Mouse (Mus musculus) gastrocnemius, postnatal 10 days (tissue): ENCODE data around the gene Gsdmc4. TPM values are rescaled to one million over a fixed set of nuclear protein-coding genes. Genes with fewer than 3 reads are reported as not detected.
A peak's percentile ranks its signal among the peaks of the same experiment; 100 is the strongest.
"Not testable (repeated sequence)": the region's sequence is repeated elsewhere in the genome, so short reads cannot be mapped to it uniquely, and the experiment has no call there.

ENCODE experiments used
- DNase-seq: peaks from one replicate; pipeline ENCODE4 v3.0.0; 2021; ENCODE audit warnings: mixed read lengths
- long read RNA-seq, 2 experiments: library from polyadenylated mRNA; stranded (forward); transcript quantifications; one replicate each; pipeline ENCODE4 v2.0.0; 2021
- total RNA-seq, 2 experiments: library from RNA; stranded (reverse); gene quantifications; 2 replicates each; pipeline ENCODE4 v1.2.3; 2021

Gene Gsdmc4
- total RNA-seq, result not detected
- long read RNA-seq, experiment 1, result 0 reads
- long read RNA-seq, experiment 2, result 0 reads

DNA sequence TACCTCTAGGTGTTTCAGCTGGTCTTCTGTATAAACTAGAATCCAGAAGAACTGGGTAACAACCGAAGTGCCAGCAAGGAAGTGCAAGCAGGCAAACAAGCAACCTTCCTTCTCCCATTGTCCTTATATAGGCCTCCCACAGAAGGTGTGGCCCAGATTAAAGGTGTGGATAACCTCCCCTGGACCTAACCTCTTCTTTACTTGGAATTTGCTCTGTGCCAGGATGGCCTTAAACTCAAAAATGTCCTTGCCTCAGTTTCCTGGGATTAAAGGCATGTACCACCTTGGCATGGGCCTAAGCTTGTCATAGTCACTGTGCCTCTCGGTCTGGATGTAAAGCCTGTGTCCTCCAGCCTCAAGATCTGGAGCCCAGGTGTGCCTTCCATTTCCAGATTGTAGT lies at the start of gene Gsdmc4:
Gsdmc4 (minus strand) TSS at position 101 of the 400 bp plus-strand sequence.
- not testable (repeated sequence) for DNase-seq

DNA sequence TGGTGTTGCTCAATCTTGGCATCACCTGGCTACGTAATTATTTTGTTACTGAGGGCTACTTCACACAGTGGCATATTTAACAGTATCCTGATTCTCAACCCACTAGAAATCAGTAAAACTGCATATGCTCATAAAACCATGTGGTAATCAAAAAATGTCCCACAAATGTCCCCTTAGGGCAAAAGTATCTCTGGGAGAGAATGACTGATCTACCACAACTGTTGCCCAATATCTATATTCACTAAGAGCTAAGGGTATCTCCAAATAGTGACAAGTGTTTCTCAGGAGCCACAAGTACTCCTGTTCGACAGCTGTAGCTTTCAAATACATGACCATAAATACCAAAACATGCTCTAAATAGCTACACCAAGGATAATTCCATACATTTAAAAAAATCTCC lies 48.4 kb upstream of the Gsdmc4 start:
- no peak for DNase-seq

DNA sequence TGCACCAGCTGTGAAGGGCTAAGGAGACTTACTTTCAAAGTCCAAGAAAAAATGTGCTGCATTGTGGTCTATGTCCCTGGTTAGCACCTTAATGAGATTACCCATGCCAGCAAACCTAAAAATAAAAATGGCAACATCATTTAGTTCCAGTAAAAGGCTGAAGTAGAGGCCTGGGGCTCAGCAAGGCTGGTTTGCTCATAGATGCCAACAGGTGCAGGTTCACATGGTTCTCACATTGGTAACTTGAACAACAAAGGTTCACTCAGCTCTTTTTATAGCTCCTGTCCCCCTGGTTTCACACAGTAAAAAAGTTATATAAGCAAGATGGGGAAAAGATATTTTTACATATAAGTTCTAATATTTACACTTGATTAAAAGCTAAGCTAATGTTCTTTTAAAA lies 45.5 kb upstream of the Gsdmc4 start:
- DNase-seq, result no peak

DNA sequence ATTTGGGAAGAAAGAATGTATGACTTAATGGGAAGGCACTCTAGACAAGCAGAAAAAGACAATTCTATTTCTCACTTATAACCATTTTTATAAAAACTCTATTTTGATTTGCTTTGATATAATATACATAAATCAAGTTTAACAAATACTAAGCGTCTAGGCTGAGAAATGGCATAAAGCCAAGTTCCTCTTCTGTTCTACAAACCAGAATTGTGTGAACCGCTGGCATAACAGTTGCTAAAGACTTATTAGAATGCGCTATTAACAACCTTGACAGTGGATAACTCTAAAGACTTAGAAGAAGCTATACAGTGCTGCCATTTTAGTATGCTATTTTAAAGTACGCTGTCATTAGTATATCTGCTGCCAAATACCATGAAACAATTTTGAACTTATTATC lies 41.2 kb upstream of the Gsdmc4 start:
- no peak for DNase-seq

DNA sequence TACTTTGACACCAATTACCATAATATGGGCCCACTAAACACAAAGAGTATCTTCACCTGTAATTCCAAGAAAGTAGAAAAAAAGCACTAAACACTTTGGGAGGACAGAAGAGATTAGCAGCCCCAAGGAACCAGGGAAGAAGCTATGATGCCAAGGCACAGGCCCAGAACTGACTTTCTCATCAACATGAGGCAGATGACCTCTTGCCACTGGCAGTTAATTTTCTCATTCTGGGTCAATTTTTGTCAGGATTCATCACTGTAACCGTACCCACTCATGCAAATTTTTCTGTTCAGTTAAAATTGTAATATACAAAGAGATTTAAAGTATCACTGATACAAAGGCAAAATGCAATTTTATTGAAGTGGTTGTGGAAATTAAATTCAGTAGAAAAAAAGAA lies 29.1 kb upstream of the Gsdmc4 start:
- no peak for DNase-seq

DNA sequence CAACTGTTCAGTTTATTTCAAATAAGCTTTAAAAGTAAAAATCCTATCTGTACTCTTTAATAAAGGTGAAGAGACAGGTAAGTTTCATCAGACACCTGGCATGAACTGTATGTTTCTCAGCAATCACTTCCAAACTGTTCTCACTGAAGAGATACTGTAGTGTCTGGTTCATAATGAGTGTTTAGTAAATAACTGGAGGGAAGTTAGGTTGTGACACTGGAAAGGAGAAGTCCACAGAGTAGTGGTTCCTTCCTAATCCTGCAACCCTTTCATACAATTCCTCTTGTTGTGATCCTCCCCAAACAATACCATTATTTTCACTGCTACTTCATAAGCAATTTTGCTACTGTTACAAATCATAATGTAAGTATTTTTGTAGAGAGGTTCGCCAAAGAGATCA lies 20.6 kb upstream of the Gsdmc4 start:
- DNase-seq, result no peak

DNA sequence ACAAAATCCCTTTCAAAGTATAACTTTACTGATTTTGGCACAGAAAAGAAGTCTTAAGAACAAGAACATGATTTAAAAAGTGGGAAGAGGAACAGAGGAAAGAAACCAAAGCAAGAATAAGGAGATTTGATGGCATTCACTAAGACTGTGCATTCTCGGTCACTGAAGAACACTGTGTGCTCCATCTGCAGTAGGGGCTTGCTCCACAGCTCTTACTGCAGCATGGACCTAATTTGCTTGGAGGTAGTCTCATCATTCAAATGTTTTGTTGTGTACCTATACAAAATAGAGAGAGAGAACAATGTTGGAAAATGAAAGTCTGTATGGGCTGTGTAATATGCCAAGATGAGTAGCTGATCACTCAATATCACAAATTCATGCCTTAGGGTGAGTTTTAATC lies 19.3 kb upstream of the Gsdmc4 start:
- DNase-seq, result no peak

DNA sequence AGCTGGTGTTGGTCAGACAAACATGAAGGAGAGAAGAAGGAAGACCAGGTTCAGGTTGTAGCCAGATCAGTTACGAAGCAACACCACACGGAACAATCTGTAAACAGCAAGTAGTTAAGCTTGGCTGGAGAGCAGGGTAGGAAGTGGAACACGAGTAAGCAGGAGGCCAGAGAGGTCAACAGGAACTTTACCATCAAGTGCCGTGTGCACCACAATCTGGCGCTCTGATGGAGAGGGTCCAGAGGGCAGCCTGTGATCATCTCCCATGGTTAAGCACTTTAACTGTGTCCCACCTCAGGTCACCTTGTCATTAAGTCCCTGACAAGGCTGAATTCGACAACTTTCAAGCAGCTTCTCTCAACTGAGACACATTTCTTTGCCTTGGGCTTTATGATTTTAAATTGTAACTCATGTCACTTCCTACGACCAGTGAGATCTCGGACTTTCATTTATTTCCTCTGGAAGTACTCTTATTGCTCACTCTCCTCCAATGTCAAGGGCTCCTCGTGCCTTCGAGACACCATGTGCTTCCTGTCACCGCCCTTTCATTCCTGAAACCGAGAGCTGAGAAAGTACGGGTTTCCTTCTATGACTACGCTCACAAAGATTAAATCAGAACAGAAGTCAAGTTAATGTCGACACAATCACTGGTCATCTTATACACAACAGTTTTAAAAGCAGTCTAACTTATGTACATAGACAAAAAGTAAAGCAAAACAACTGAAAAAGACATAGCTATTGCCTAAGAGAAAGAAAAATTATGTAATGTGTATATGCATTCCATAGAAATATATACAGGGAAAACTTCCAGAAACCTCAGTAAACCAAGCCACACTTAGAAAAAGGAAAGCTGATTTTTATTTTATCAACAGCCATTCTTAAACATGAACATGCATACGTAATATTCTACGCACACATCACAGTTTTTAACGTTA lies 18.3 kb upstream of the Gsdmc4 start:
- DNase-seq, result no peak

DNA sequence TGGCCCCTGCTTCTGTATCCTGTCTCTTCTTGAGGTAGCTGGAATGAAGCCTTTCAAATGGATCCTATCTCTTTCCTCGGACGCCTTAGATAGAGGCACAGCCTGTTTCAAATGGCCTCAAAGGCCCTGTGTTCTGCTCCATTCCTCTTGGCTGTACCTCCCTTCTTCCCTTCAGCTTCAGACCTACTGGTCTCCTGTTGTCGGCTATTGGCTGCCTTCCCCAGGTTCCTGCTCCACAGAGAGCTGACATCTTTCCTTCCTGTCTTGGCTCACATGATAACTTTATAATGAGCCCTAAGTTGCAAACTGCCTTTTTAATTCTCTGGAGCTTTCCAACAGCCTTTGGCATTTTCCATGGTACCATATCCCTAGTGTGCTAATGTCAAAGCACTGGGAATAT lies 14.1 kb upstream of the Gsdmc4 start:
- DNase-seq, result no peak

DNA sequence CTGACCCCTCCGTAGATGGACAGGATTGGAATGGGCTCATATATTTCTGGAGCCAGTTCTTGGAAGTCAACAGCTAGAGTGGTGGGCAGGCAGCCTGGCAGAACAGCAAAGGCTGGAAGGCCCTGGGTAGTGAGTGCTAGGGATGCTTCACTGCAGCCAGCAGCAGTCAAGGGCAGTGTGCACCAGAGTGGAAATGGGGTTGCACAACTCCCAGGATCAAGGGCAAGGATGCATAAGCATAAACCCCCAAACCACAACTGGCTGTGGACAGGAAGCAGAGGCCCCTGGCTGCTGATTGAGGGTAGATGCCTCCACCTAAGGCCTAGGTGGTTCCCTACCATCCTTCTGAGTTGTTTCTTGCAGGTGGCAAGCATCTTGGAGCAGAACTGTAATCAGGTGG lies 12.4 kb upstream of the Gsdmc4 start:
- DNase-seq, result no peak

DNA sequence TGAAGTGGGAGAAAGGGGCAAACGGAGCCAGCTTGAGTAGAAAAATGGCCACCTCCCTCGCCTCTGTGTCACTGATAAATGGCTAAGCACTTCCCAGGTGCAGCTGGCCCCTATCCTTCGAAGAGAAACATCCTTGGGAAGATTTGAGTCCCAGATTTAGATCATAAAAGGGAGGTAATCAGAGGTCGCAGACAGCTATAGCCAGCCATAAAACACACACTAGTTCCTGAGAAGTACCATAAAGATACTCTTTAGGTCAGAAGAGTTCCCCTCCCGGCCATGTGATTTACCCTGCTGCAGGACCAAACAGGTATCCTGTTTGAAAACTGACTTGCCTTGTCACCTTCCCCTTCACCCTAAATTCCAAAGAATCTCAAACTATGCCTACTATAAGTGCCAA lies 9.5 kb upstream of the Gsdmc4 start:
- not testable (repeated sequence) for DNase-seq

DNA sequence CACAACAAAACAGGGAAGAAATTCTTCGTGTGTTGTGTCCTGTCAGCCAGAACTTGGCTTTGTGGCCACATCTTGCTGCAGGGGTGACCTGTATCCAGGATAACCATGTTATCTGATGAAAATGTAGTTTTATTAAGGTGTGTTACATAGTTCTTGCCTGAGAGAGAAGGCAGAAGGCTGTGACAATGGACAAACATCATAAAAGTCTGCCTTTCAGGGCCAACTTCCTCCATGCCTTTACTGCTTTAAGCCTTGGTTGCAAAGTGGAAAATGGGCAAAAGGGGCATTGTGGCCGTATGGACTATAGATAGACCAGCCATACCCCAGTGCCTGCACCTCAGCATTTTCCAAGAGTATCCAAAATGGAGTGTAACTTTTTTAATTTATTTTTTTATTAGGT lies 7.6 kb upstream of the Gsdmc4 start:
- not testable (repeated sequence) for DNase-seq

DNA sequence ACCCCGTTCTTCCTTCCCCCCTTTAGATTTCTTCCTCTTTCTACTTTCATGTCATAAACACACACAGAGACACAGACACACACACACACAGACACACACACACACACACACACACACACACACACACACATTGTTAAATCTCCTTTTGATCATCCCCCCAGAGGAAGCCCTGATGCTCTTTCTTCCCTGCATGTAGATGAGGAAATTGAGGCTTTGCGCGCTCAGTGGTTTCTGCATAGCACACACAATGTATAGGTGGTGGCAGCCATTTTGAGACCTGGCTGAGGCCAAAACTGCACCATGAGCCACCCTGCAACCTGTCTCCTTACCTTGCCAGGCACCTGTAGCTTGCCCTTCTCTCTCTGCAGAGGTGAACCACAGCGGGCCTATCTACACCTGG lies 4.5 kb upstream of the Gsdmc4 start:
- not testable (repeated sequence) for DNase-seq

DNA sequence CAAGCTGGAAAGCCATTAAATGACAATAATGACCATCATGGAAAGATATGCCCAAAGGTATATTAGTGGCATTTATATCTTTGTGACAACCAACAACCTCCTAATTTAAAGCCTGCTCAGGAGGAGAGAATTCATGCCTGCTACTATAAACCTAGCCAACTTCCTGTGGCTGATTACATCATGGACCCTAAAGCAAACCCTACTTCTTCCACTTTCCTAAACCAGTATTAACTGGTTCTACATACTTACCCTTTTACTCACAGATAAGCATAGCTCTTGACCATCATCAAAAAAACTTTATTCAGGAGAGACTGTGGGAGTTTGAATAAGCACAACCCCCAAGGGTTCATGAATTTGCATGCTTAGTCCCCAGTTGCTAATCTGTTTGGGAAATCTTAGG lies 2.2 kb downstream of the Gsdmc4 start:
- not testable (repeated sequence) for DNase-seq

DNA sequence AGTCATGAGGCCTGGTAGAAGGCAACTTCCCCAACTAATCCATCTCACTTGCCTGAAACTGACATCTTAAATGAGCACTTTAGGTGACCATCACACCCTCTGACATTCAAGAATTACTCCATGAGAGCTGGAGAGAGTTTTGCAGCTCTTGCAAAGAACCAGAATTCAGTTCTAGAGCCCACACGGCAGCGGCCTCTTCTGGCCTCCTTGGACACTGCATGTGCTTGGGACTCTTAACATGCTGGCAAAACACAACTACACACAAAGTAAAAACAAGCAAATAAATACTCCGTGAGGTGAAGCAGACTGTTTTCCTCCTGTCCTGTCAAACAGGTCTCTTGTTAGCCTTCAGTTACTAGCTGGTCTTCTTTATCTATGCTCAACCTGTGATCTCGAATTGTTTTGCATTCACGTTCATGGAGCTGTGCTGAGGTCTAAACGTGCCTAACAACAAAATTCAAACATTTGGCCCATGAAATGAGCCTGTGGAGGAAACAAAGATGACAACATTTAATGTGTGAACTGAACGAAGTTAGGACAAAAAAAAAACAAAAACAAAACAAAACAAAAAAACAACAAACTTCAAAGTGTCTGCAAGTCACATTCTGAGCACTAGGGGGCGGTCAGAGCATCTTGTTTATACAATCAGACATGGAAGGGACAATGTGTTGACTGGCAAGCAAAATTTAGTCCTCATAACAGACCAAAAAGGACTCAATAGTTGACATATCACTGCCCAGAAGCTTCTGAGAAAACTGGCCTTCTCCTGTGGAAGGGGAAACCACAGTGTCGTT lies 16.3 kb downstream of the Gsdmc4 start:
- peak; percentile 7 for DNase-seq

DNA sequence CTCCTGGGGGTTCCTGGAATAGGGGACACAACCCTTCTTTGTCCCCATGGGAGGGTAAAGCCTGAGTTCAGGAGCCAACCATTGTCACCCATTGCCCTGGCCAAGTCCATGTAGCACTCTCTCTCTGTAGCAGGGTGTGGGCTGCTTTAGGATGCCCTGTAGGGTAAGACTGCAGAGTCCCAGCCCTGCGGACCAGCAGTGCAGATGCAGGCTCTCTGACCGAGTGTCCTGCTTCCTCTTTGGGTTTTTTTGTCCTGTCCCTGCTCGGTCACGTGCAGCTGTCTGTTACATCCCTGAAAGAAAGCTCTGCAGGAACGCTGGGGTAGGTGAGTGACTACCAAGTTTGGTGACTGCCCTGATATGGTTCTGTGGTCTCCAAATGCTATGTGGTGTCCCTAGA lies 23.7 kb downstream of the Gsdmc4 start:
- not testable (repeated sequence) for DNase-seq

DNA sequence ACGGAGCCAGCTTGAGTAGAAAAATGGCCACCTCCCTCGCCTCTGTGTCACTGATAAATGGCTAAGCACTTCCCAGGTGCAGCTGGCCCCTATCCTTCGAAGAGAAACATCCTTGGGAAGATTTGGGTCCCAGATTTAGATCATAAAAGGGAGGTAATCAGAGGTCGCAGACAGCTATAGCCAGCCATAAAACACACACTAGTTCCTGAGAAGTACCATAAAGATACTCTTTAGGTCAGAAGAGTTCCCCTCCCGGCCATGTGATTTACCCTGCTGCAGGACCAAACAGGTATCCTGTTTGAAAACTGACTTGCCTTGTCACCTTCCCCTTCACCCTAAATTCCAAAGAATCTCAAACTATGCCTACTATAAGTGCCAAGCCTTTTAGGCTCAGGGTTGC lies 24.1 kb downstream of the Gsdmc4 start:
- DNase-seq, result not testable (repeated sequence)

DNA sequence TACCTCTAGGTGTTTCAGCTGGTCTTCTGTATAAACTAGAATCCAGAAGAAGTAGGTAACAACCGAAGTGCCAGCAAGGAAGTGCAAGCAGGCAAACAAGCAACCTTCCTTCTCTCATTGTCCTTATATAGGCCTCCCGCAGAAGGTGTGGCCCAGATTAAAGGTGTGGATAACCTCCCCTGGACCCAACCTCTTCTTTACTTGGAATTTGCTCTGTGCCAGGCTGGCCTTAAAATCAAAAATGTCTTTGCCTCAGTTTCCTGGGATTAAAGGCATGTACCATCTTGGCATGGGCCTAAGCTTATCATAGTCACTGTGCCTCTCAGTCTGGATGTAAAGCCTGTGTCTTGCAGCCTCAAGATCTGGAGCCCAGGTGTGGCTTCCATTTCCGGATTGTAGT lies 33.6 kb downstream of the Gsdmc4 start, which contains the start of gene Gsdmc3:
Gsdmc3 (minus strand) TSS at position 101 of the 400 bp plus-strand sequence.
- DNase-seq, result not testable (repeated sequence)

DNA sequence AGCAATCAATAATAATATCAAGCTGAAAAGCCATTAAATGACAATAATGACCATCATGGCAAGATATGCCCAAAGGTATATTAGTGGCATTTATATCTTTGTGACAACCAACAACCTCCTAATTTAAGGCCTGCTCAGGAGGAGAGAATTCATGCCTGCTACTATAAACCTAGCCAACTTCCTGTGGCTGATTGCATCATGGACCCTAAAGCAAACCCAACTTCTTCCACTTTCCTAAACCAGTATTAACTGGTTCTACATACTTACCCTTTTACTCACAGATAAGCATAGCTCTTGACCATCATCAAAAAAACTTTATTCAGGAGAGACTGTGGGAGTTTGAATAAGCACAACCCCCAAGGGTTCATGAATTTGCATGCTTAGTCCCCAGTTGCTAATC lies 35.9 kb downstream of the Gsdmc4 start:
- DNase-seq, result not testable (repeated sequence)

DNA sequence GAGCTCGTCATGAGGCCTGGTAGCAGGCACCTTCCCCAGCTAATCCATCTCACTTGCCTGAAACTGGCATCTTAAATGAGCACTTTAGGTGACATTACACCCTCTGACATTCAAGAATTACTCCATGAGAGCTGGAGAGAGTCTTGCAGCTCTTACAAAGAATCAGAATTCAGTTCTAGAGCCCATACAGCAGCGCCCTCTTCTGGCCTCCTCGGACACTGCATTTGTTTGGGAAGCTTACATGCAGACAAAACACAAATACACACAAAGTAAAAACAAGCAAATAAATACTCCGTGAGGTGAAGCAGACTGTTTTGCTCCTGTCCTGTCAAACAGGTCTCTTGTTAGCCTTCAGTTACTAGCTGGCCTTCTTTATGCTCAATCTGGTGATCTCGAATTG lies 50.1 kb downstream of the Gsdmc4 start:
- not testable (repeated sequence) for DNase-seq
